Mouse (Mus musculus): Measurements from ENCODE around the gene Rab3ip. TPM values are rescaled to one million over a fixed set of nuclear protein-coding genes. Genes with fewer than 3 reads are reported as not detected.

Rab3ip gene
- total RNA-seq, 2 experiments from 2014 or later = 41.7 to 50.6 TPM

- DNase-seq (ENCODE audit: low spot score in 2 of 2) = no peak
- intact Hi-C loops (cut with DNase I) = no loop called here
Measured at GRCm38 (mm10) chr10:116962803-116963202, 12.2 kb upstream of the Rab3ip start.

GRCm38 (mm10) chr10:116962152-116962551 lies 11.6 kb upstream of the Rab3ip start:
- DNase-seq (ENCODE audit: low spot score in 2 of 2) = no peak
- intact Hi-C loops (cut with DNase I) = no loop called here

GRCm38 (mm10) chr10:116957867-116958551 lies 7.4 kb upstream of the Rab3ip start:
- intact Hi-C loops (cut with DNase I) = loop anchor here (5.0 to 10.0 kb wide), 2 partner anchors 54 to 267 kb away; partner anchors contain the start of gene Yeats4
- no peak for DNase-seq (ENCODE audit: low spot score in 2 of 2)

GRCm38 (mm10) chr10:116956483-116957158 lies 6.1 kb upstream of the Rab3ip start:
- intact Hi-C loops (cut with DNase I) = loop anchor here (5.0 to 10.0 kb wide), 2 partner anchors 56 to 268 kb away; partner anchors contain the start of gene Yeats4
- DNase-seq (ENCODE audit: low spot score in 2 of 2) = no peak

- intact Hi-C loops (cut with DNase I) = loop anchor here (5.0 to 10.0 kb wide), 2 partner anchors 57 to 270 kb away; partner anchors contain the start of gene Yeats4
- DNase-seq (ENCODE audit: low spot score in 2 of 2) = no peak
Measured at GRCm38 (mm10) chr10:116955191-116955590, 4.6 kb upstream of the Rab3ip start.

GRCm38 (mm10) chr10:116950886-116951285 lies 317 bp upstream of the Rab3ip start:
- DNase-seq (ENCODE audit: low spot score in 2 of 2) = no peak
- intact Hi-C loops (cut with DNase I) = loop anchor here (10.0 kb wide), 1 partner anchor 274 kb away; the partner anchor contains the start of gene Yeats4

GRCm38 (mm10) chr10:116949111-116950008 lies 1.2 kb downstream of the Rab3ip start:
- peak; percentile 38 to 47 for DNase-seq (ENCODE audit: low spot score in 2 of 2)

GRCm38 (mm10) chr10:116948414-116948813 lies 2.2 kb downstream of the Rab3ip start:
- no peak for DNase-seq (ENCODE audit: low spot score in 2 of 2)
- intact Hi-C loops (cut with DNase I) = no loop called here

More at GRCm38 (mm10) chr10:116949111-116950008, 1.2 kb downstream of the Rab3ip start:
- intact Hi-C loops (cut with DNase I) = loop anchor here (10.0 kb wide), 1 partner anchor 275 kb away; the partner anchor contains the start of gene Yeats4

- intact Hi-C loops (cut with DNase I) = no loop called here
- no peak for DNase-seq (ENCODE audit: low spot score in 2 of 2)
Measured at GRCm38 (mm10) chr10:116944940-116945339, 5.6 kb downstream of the Rab3ip start.

GRCm38 (mm10) chr10:116944144-116944543 lies 6.4 kb downstream of the Rab3ip start:
- no peak for DNase-seq (ENCODE audit: low spot score in 2 of 2)
- intact Hi-C loops (cut with DNase I) = no loop called here

GRCm38 (mm10) chr10:116943025-116943424 lies 7.5 kb downstream of the Rab3ip start:
- intact Hi-C loops (cut with DNase I) = no loop called here

GRCm38 (mm10) chr10:116935028-116935427 lies 15.5 kb downstream of the Rab3ip start:
- no peak for DNase-seq (ENCODE audit: low spot score in 2 of 2)
- intact Hi-C loops (cut with DNase I) = no loop called here

More at GRCm38 (mm10) chr10:116943025-116943424, 7.5 kb downstream of the Rab3ip start:
- no peak for DNase-seq (ENCODE audit: low spot score in 2 of 2)

GRCm38 (mm10) chr10:116933794-116934193 lies 16.8 kb downstream of the Rab3ip start:
- no peak for DNase-seq (ENCODE audit: low spot score in 2 of 2)
- intact Hi-C loops (cut with DNase I) = no loop called here

GRCm38 (mm10) chr10:116932418-116932817 lies 18.2 kb downstream of the Rab3ip start:
- DNase-seq (ENCODE audit: low spot score in 2 of 2) = no peak
- intact Hi-C loops (cut with DNase I) = no loop called here

- peak; percentile 14 to 25 for DNase-seq (ENCODE audit: low spot score in 2 of 2)
- intact Hi-C loops (cut with DNase I) = no loop called here
Measured at GRCm38 (mm10) chr10:116931497-116932179, 18.9 kb downstream of the Rab3ip start.

GRCm38 (mm10) chr10:116930936-116931335 lies 19.6 kb downstream of the Rab3ip start:
- intact Hi-C loops (cut with DNase I) = no loop called here
- no peak for DNase-seq (ENCODE audit: low spot score in 2 of 2)

GRCm38 (mm10) chr10:116930506-116930905 lies 20.1 kb downstream of the Rab3ip start:
- no peak for DNase-seq (ENCODE audit: low spot score in 2 of 2)
- intact Hi-C loops (cut with DNase I) = no loop called here

GRCm38 (mm10) chr10:116928826-116929225 lies 21.7 kb downstream of the Rab3ip start:
- intact Hi-C loops (cut with DNase I) = no loop called here

More at GRCm38 (mm10) chr10:116928826-116929225, 21.7 kb downstream of the Rab3ip start:
- DNase-seq (ENCODE audit: low spot score in 2 of 2) = no peak

Data from left cerebral cortex, postnatal 36 days (tissue).